Mouse (Mus musculus) hindbrain, embryonic 15.5 days (tissue): ENCODE data around the gene Pts. TPM values are rescaled to one million over a fixed set of nuclear protein-coding genes. Genes with fewer than 3 reads are reported as not detected.
A peak's percentile ranks its signal among the peaks of the same experiment; 100 is the strongest.

ENCODE experiments used
- ATAC-seq: fragments of 200-750 bp; cut with Nextera tagmentation; 2 replicates; pipeline ENCODE4 v1.8.0; 2017; ENCODE audit warnings: low read depth, moderate number of reproducible peaks, moderate TSS enrichment; ENCODE audit not compliant: low FRiP score
- H3K27ac ChIP-seq: fragments of 300-500 bp; sonication (generic); replicated peaks from 2 replicates; pipeline ENCODE4 v1.5.1; 2015; ENCODE audit warnings: mild to moderate bottlenecking, inconsistent platforms
- H3K27me3 ChIP-seq: fragments of 300-500 bp; sonication (generic); 2 replicates; pipeline ENCODE4 v1.6.1; 2015; ENCODE audit warnings: control low read depth, inconsistent platforms
- H3K36me3 ChIP-seq: fragments of 300-500 bp; sonication (generic); 2 replicates; pipeline ENCODE4 v1.6.1; 2015; ENCODE audit warnings: control low read depth, inconsistent platforms
- H3K4me1 ChIP-seq: fragments of 300-500 bp; sonication (generic); replicated peaks from 2 replicates; pipeline ENCODE4 v1.6.1; 2015; ENCODE audit warnings: control low read depth, inconsistent platforms
- H3K4me2 ChIP-seq: fragments of 300-500 bp; sonication (generic); 2 replicates; pipeline ENCODE4 v1.6.1; 2015; ENCODE audit warnings: moderate library complexity, mild to moderate bottlenecking, inconsistent platforms
- H3K4me3 ChIP-seq: fragments of 300-500 bp; sonication (generic); 2 replicates; pipeline ENCODE4 v1.5.1; 2015; ENCODE audit warnings: mild to moderate bottlenecking, inconsistent platforms
- H3K9ac ChIP-seq: fragments of 300-500 bp; sonication (generic); 2 replicates; pipeline ENCODE4 v1.6.1; 2015; ENCODE audit warnings: inconsistent platforms
- H3K9me3 ChIP-seq: fragments of 300-500 bp; sonication (generic); 2 replicates; pipeline ENCODE4 v1.6.1; 2016; ENCODE audit warnings: control low read depth, inconsistent platforms
- WGBS: fragments of 180-500 bp; shearing (Covaris S2); methylation state at CpG from one replicate; pipeline ENCODE4 v1.1.7; 2015; 5-methylcytosine and 5-hydroxymethylcytosine counted together
- polyA plus RNA-seq: library from polyadenylated mRNA; unstranded; fragments of >200 nt; fragmentation: Nextera tagmentation; extraction: Ambion mirVana; gene quantifications from 2 replicates; pipeline ENCODE4 v1.2.1, GENCODE M21; 2015

Gene Pts
- 108 TPM in 2 replicates for polyA plus RNA-seq

DNA sequence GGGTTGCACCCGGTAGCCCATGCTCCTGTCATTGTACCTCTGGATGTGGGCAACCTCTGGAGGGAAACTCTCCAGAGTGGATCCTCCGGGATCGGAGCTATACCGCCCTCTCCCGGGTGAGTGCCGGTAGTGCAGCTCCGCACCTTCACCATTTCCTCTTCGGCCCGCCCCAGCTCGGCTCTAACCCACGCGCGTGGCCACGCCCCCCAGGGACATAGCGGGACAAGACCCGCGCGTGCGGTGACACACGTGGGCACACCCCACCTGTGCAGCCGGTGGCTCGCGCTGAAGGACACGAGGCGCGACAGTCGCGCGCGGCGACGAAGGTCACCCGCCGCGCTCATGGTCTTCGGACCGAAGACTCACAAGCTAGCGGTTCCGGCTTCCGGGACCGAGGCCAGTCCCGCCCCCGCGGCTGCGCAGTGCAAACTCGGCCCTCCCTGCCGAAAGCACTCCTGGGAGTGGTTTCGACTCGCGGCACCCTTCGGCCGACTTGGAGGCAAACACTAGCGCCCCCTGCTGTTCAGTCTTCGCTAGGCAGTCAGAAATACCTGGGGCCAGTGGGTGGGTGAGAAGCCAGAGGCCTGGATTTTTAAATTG lies at the start of gene Pts:
Gene Pts, minus strand, starts transcription at position 432 of the 600 bp plus-strand sequence.
- ATAC-seq = peak; percentile 99
- peaks cover 16% of the 10 kb centered on the region for H3K4me1 ChIP-seq
- H3K4me3 ChIP-seq = peak within 1 kb of the TSS; percentile 70

DNA sequence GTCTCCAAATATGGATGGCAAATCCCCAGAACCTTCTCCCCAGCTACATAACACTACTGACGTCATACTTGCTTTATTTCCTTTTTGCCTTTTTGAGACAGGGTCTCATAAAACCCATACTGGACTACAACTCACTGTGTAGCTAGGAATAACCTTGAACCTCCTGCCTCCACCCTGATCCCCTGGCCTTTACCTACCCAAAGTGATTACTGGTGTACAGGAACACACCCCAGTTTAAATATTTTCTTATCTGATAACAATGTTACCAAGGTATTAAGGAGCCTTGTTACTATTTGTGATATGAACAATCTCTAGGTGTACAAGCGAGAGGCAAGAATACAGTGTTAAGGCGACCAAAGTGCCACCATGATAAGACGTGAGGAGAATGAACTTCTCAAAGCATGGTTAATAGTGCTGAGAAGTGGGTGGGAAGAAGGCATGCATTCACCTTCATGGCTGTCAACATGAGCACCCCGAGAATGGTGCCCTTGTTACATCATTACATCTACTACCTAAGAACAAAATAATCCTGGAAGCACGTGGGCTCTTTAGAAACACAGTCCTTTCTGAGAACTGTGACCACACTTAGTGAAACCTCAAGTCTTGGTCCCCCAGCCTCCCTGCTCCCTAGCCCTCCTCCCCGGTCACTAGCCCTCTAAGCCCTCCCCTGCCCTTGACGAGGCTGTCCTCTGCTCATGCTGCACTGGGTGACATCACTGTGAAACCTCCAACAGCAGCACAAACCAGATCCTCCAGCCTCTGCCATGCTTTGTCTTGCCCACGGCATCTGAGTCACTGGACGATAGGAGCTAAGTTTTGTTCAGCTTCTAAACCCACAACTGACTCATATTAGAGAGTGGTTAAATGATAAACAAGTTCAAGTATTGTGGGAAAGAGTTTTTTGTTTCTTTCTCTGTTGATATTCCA lies 41.3 kb upstream of the Pts start:
- Histone ChIP-seq H3K4me2 (no peak overlapping the region), H3K4me1 (no peaks in the 10 kb centered on the region), H3K4me3 (no peak overlapping the region), H3K36me3 (no peaks in the 10 kb centered on the region), H3K9ac (no peak overlapping the region), H3K9me3 (no peaks in the 10 kb centered on the region), H3K27me3 (no peaks in the 10 kb centered on the region), H3K27ac (no peak overlapping the region)
- WGBS = 83% methylated on average over 10 of the region's 10 CpGs
- ATAC-seq = no peak

More for the DNA sequence above, at the start of gene Pts:
- H3K4me2 ChIP-seq = peak within 1 kb of the TSS; percentile 62
- no peaks in the 10 kb centered on the region for H3K36me3 ChIP-seq
- H3K27me3 ChIP-seq = no peaks in the 10 kb centered on the region
- under 1% methylated on average over 54 of the region's 54 CpGs for WGBS
- H3K9ac ChIP-seq = peak within 1 kb of the TSS; percentile 52
- no peaks in the 10 kb centered on the region for H3K9me3 ChIP-seq
- peak within 1 kb of the TSS; percentile 87 for H3K27ac ChIP-seq

DNA sequence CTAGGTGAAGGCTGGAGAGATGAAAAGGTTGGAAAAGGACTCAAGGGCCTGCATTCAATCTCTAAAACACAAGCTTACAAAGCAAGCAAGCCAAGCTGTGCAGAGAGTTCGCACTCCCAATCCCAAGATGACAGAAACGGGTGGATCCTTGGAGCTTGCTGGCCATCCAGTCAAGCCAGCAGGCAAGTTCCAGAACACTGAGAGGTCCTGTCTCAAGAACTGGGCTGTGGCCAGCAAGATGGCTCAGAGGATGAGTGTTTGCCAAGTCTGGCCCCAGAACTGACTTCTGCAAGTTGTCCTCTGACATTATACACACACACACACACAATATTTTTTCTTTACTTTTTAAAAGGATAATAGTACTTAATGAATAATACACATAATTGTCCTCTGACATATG lies 39.4 kb upstream of the Pts start:
- no peak overlapping the region for H3K27ac ChIP-seq
- no peaks in the 10 kb centered on the region for H3K4me1 ChIP-seq
- H3K36me3 ChIP-seq = no peaks in the 10 kb centered on the region
- no peaks in the 10 kb centered on the region for H3K9me3 ChIP-seq
- no peak overlapping the region for H3K9ac ChIP-seq
- no peaks in the 10 kb centered on the region for H3K27me3 ChIP-seq
- H3K4me3 ChIP-seq = no peak overlapping the region
- ATAC-seq = no peak
- H3K4me2 ChIP-seq = no peak overlapping the region
- 81% methylated on average over 2 of the region's 2 CpGs for WGBS

DNA sequence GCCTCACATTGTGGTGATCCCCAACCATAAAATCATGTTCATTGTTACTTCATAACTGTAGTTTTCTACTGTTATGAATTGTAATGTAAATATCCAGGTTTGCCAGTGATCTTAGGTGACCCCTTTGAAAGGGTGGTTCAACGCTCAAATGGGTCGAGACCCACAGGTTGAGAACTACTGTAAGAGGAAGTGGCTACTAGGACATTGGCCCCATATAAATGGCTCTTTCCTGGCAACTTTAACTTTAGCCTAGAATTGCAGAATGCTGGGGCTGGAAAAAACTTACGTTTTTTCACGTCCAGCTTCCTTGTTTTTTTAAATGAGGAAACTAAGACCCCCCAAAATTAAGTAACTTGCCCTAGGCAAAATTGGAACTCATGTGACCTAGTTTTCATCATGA lies 38.8 kb upstream of the Pts start:
- 90% methylated on average over 4 of the region's 4 CpGs for WGBS
- Histone ChIP-seq H3K4me1 (no peaks in the 10 kb centered on the region), H3K4me2 (no peak overlapping the region), H3K27ac (no peak overlapping the region), H3K9me3 (no peaks in the 10 kb centered on the region), H3K9ac (no peak overlapping the region), H3K4me3 (no peak overlapping the region), H3K36me3 (no peaks in the 10 kb centered on the region), H3K27me3 (no peaks in the 10 kb centered on the region)
- ATAC-seq = no peak

DNA sequence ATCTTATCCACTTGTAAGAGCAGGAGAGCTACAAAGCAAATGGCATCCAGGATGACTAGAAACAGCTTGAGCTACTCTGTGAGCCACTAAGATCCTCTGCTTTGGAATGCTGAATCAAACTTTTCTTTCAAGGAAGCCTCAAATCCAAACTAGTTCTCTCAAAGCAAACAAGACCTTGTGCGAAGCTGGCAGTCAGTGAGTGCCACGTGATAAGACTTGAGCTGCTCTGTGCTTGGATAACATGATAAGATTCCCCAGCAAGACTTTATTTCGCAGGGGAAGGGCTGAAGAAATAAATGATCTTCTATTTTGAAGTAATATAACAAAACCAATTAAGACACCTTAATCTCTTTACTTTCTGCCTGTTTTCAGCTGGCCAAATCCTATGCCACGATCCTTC lies 37.4 kb upstream of the Pts start:
- 84% methylated on average over 4 of the region's 4 CpGs for WGBS
- Histone ChIP-seq H3K27me3 (no peaks in the 10 kb centered on the region), H3K4me2 (no peak overlapping the region), H3K27ac (no peak overlapping the region), H3K9me3 (no peaks in the 10 kb centered on the region), H3K9ac (no peak overlapping the region), H3K4me1 (no peaks in the 10 kb centered on the region), H3K4me3 (no peak overlapping the region), H3K36me3 (no peaks in the 10 kb centered on the region)
- no peak for ATAC-seq

DNA sequence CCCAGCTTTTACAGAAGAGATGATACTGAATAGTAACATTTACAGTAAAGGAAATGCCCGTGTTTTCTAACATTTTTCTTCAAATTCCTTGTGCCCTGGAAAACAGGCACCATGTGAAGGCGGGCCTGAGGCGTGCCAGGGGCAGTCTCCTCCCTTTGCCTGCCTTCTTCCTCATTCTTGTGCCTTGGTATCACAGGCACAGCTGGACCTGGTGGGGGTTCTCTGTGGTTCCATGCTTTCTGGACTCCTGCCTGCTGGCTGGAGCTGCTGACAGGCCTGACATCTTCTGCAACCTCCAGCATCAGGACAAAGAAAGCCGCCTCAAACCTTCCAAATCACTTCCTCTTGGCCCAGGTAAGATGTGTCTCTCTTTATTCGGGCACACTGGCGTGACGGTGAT lies 36.6 kb upstream of the Pts start:
- H3K9ac ChIP-seq = no peak overlapping the region
- no peak overlapping the region for H3K4me2 ChIP-seq
- no peaks in the 10 kb centered on the region for H3K9me3 ChIP-seq
- no peak overlapping the region for H3K4me3 ChIP-seq
- H3K36me3 ChIP-seq = no peaks in the 10 kb centered on the region
- no peak for ATAC-seq
- no peaks in the 10 kb centered on the region for H3K27me3 ChIP-seq
- H3K4me1 ChIP-seq = no peaks in the 10 kb centered on the region
- H3K27ac ChIP-seq = no peak overlapping the region
- 76% methylated on average over 7 of the region's 7 CpGs for WGBS

DNA sequence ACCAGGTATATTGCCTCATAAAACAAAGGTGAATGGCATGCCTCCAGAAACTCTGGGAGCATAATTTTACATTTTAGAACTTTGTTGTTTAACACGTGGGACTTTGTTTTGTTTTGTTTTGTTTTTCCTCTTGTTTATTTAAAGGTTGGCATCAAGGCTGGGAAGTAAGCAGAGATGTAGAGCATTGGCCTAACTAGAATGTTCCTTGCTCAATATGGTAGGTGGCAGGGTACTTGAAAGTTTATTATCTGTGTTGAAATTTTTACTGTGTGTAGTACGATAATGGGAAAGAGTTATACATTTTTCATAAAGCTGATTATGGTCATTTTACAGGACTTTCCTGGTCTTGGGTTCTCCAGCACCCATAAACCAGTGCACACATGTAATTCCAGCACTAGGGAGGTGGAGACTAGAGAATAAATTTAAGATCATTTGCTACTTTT lies 33.4 kb upstream of the Pts start:
- Histone ChIP-seq H3K9me3 (no peaks in the 10 kb centered on the region), H3K27ac (no peak overlapping the region), H3K27me3 (no peaks in the 10 kb centered on the region), H3K36me3 (no peaks in the 10 kb centered on the region), H3K4me2 (no peak overlapping the region), H3K9ac (no peak overlapping the region), H3K4me3 (no peak overlapping the region), H3K4me1 (no peaks in the 10 kb centered on the region)
- 87% methylated on average over 2 of the region's 2 CpGs for WGBS
- no peak for ATAC-seq

DNA sequence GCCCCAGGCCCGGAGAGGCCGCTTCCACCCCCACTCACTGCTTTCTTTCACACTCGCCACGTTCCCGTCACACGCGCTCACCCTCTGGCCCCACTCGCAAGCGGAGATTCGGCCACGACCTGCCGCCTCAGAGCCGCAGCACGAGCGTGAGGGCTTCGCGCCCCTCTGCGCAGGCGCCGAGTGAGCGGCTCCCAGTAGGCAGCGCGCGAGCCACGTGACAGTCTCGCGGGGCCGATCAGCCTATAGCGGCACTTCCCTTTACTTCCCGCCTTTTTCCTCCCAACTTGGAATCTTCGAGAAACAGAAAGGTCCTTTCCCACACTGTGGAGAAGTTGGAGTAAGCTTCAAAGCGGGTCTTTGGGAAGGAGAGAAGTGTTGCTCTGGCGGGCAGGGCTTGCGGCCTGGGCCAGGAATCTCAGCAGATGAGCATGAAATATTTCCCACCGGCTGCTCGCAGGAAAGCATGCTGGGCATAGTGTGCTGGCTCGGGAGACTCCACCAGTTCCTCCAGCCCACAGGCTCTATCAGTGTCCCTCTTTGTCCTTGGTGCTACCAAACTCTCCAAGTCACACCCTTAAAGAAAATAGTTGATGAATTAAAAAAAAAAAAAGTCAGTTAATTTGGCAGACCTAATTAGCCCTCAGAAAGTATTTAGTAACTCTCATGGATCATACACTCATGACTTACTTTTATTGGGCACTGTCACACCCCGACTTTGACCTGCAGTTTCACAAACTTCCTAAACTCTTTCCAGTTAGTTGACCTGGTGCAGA lies 32.8 kb upstream of the Pts start, which contains the start of gene Tex12:
Gene Tex12, minus strand, starts transcription at position 181 of the 773 bp plus-strand sequence.
- 87% methylated on average over 38 of the region's 38 CpGs for WGBS

DNA sequence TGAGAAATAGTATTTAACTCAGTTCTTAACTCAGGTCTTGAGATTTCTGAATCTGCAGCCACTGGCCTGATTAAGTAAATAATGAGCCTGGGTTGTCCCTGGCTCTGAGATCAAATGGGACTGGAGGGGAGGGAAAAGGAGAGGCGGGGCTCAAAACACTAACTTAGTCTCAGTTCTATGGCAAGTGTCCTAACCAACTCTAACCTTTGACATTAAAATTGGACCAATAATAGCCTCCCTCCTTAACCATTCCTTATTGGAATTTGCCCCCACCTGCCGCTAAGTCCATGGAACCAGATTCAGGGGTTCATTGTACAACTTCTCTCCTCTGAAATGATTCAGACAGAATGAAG lies 26.5 kb upstream of the Pts start, which contains the start of gene Bco2:
Gene Bco2, minus strand, starts transcription at position 88 of the 353 bp plus-strand sequence.
- H3K36me3 ChIP-seq = no peaks in the 10 kb centered on the region
- peak within 1 kb of the TSS; percentile 36 for H3K9ac ChIP-seq
- 17% methylated on average over 2 of the region's 2 CpGs for WGBS
- H3K4me2 ChIP-seq = peak within 1 kb of the TSS; percentile 52
- no peak for ATAC-seq
- H3K4me3 ChIP-seq = peak within 1 kb of the TSS; percentile 31
- peak within 1 kb of the TSS; percentile 85 for H3K27ac ChIP-seq
- no peaks in the 10 kb centered on the region for H3K27me3 ChIP-seq
- no peaks in the 10 kb centered on the region for H3K9me3 ChIP-seq
- H3K4me1 ChIP-seq = peaks cover 10% of the 10 kb centered on the region

More for the DNA sequence above, 32.8 kb upstream of the Pts start, which contains the start of gene Tex12:
- ATAC-seq = no peak
- Histone ChIP-seq H3K36me3 (no peaks in the 10 kb centered on the region), H3K27me3 (no peaks in the 10 kb centered on the region), H3K9me3 (no peaks in the 10 kb centered on the region), H3K4me2 (no peak within 1 kb of the TSS), H3K4me1 (no peaks in the 10 kb centered on the region), H3K27ac (no peak within 1 kb of the TSS), H3K4me3 (no peak within 1 kb of the TSS), H3K9ac (no peak within 1 kb of the TSS)

DNA sequence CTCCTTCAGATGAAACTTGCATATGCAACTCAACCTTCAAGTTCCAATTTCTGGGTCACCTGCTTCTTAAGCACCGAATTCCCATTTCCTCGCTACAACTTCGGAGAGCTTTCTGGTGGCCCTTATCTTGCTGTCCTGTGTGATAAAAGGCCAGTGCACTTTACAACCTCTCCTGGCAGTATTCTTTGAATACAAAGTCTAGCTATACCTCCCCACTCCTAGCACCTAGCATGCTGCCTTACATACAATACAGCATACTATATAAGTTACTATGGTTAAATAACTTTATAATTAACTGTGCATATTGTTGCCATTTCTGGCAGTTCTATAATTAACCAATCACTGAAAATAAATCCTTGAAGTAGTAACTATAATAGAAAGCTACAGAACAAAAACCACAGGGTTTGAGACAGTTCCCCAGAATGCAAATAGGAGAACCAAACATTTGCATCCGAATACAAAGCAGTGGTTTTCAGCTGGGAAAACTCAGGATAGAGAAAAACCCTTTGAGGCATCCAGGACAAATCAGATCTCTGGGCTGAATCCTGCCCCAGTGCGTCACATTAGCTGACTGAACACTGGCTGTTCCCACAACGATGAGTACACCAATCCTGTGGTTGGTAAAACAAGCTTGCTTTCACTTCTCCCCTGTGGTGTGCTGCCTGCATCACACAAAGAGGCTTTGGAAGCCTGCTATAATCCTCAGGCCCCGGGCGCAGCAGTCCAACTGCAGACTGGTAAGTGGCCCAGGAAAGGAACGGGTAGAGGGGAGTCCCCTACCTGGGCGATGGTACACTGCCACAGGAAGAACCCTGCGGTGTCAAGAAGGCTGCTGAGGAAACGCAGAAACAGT lies 25.9 kb upstream of the Pts start, which contains the start of gene Il18:
Gene Il18, plus strand, starts transcription at position 587 of the 853 bp plus-strand sequence.
- WGBS = 23% methylated on average over 12 of the region's 12 CpGs
- H3K9ac ChIP-seq = peak within 1 kb of the TSS; percentile 36
- peak within 1 kb of the TSS; percentile 52 for H3K4me2 ChIP-seq
- peak within 1 kb of the TSS; percentile 85 for H3K27ac ChIP-seq
- peak within 1 kb of the TSS; percentile 31 for H3K4me3 ChIP-seq
- H3K27me3 ChIP-seq = no peaks in the 10 kb centered on the region
- no peaks in the 10 kb centered on the region for H3K9me3 ChIP-seq
- H3K4me1 ChIP-seq = peaks cover 10% of the 10 kb centered on the region
- peak; percentile 87 for ATAC-seq
- H3K36me3 ChIP-seq = no peaks in the 10 kb centered on the region

DNA sequence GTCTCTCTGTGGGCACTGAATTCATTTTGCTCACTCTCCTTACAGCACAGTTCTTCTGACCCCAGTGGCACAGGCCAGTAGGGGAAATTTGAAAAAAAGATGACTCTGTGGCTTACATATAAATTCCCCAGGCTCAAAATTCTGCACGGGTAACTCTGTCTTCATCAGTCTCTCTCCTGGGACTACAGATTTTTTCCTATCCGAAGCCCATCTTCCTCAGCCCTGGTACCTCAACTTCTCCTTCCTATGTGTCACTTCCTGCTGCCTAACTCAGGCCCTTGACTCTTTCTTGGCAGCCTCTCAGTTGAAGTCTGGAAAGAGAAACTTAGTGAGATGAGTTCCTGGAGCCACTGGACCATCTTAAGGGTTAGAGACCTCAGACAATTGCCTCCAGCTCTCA lies 25.0 kb upstream of the Pts start:
- Histone ChIP-seq H3K4me2 (no peak overlapping the region), H3K27me3 (no peaks in the 10 kb centered on the region), H3K4me3 (no peak overlapping the region), H3K27ac (no peak overlapping the region), H3K9me3 (no peaks in the 10 kb centered on the region), H3K4me1 (peaks cover 10% of the 10 kb centered on the region), H3K9ac (no peak overlapping the region), H3K36me3 (no peaks in the 10 kb centered on the region)
- WGBS = 86% methylated on average over 2 of the region's 2 CpGs
- no peak for ATAC-seq
